Mouse (Mus musculus): ENCODE results near the gene Ttc7b. TPM values are rescaled to one million over a fixed set of nuclear protein-coding genes. Genes with fewer than 3 reads are reported as not detected.

The Ttc7b gene
- polyA plus RNA-seq, 1 experiment from 2014 or later = 2.2 TPM

GRCm38 (mm10) chr12:100386259-100386658 lies 134.4 kb downstream of the Ttc7b start:
- ATAC-seq (no peak), DNase-seq (no peak)
- H3K27me3 ChIP-seq (ENCODE audit: insufficient read depth, low read length) = no peaks in the 10 kb centered on the region
- no peaks in the 10 kb centered on the region for H3K9me3 ChIP-seq (ENCODE audit: low read length)
- peaks cover 9% of the 10 kb centered on the region; the same call in 1 of the 2 replicates for H3K36me3 ChIP-seq (replicated peaks; ENCODE audit: insufficient read depth, low read length)
- TF ChIP-seq EP300 (IDR thresholded peaks at IDR 0.05; ENCODE audit: low read depth) (no peak), CTCF (IDR thresholded peaks at IDR 0.05; ENCODE audit: low read depth) (no peak)
- no peaks in the 10 kb centered on the region for H3K4me1 ChIP-seq (ENCODE audit: insufficient read depth)
- no peak overlapping the region for H3K27ac ChIP-seq (ENCODE audit: low read depth)
- no peak overlapping the region for H3K4me3 ChIP-seq (ENCODE audit: low read depth, low read length)
- no peak overlapping the region for H3K4me2 ChIP-seq (ENCODE audit: low read depth, low read length)
- 67% methylated on average over 3 of the region's 3 CpGs for WGBS (ENCODE audit: insufficient replicate concordance)
- H3K9ac ChIP-seq (replicated peaks) = no peak overlapping the region

GRCm38 (mm10) chr12:100382526-100382925 lies 138.1 kb downstream of the Ttc7b start:
- no peaks in the 10 kb centered on the region for H3K4me1 ChIP-seq (ENCODE audit: insufficient read depth)
- no peak overlapping the region for H3K27ac ChIP-seq (ENCODE audit: low read depth)
- no peaks in the 10 kb centered on the region for H3K9me3 ChIP-seq (ENCODE audit: low read length)
- ATAC-seq = no peak
- H3K36me3 ChIP-seq (replicated peaks; ENCODE audit: insufficient read depth, low read length) = peaks cover 9% of the 10 kb centered on the region; the same call in 1 of the 2 replicates
- H3K4me2 ChIP-seq (ENCODE audit: low read depth, low read length) = no peak overlapping the region
- no peak for DNase-seq
- H3K4me3 ChIP-seq (ENCODE audit: low read depth, low read length) = no peak overlapping the region
- H3K9ac ChIP-seq (replicated peaks) = no peak overlapping the region
- TF ChIP-seq CTCF (IDR thresholded peaks at IDR 0.05; ENCODE audit: low read depth) (no peak), EP300 (IDR thresholded peaks at IDR 0.05; ENCODE audit: low read depth) (no peak)
- no peaks in the 10 kb centered on the region for H3K27me3 ChIP-seq (ENCODE audit: insufficient read depth, low read length)

- no peaks in the 10 kb centered on the region for H3K27me3 ChIP-seq (ENCODE audit: insufficient read depth, low read length)
- H3K9ac ChIP-seq (replicated peaks) = no peak overlapping the region
- H3K9me3 ChIP-seq (ENCODE audit: low read length) = no peaks in the 10 kb centered on the region
- H3K4me3 ChIP-seq (ENCODE audit: low read depth, low read length) = no peak overlapping the region
- no peak overlapping the region for H3K4me2 ChIP-seq (ENCODE audit: low read depth, low read length)
- no peak overlapping the region for H3K27ac ChIP-seq (ENCODE audit: low read depth)
- peaks cover 9% of the 10 kb centered on the region; the same call in 1 of the 2 replicates for H3K36me3 ChIP-seq (replicated peaks; ENCODE audit: insufficient read depth, low read length)
- H3K4me1 ChIP-seq (ENCODE audit: insufficient read depth) = no peaks in the 10 kb centered on the region
- ATAC-seq = no peak
- 78% methylated on average over 6 of the region's 6 CpGs for WGBS (ENCODE audit: insufficient replicate concordance)
- TF ChIP-seq EP300 (IDR thresholded peaks at IDR 0.05; ENCODE audit: low read depth) (no peak), CTCF (IDR thresholded peaks at IDR 0.05; ENCODE audit: low read depth) (no peak)
- no peak for DNase-seq
These were observed 138.7 kb downstream of the Ttc7b start for GRCm38 (mm10) chr12:100381941-100382340.

- DNase-seq (no peak), ATAC-seq (no peak)
- H3K27ac ChIP-seq (ENCODE audit: low read depth) = no peak overlapping the region
- TF ChIP-seq CTCF (IDR thresholded peaks at IDR 0.05; ENCODE audit: low read depth) = no peak
- no peak for TF ChIP-seq EP300 (IDR thresholded peaks at IDR 0.05; ENCODE audit: low read depth)
- no peaks in the 10 kb centered on the region for H3K9me3 ChIP-seq (ENCODE audit: low read length)
- no peaks in the 10 kb centered on the region for H3K4me1 ChIP-seq (ENCODE audit: insufficient read depth)
- no peak overlapping the region for H3K4me3 ChIP-seq (ENCODE audit: low read depth, low read length)
- H3K27me3 ChIP-seq (ENCODE audit: insufficient read depth, low read length) = no peaks in the 10 kb centered on the region
- WGBS (ENCODE audit: insufficient replicate concordance) = 72% methylated on average over 14 of the region's 14 CpGs
- peaks cover 9% of the 10 kb centered on the region; the same call in 1 of the 2 replicates for H3K36me3 ChIP-seq (replicated peaks; ENCODE audit: insufficient read depth, low read length)
- H3K9ac ChIP-seq (replicated peaks) = no peak overlapping the region
- no peak overlapping the region for H3K4me2 ChIP-seq (ENCODE audit: low read depth, low read length)
These were observed 139.8 kb downstream of the Ttc7b start for GRCm38 (mm10) chr12:100380697-100381291.

GRCm38 (mm10) chr12:100379833-100380232 lies 140.8 kb downstream of the Ttc7b start:
- Histone ChIP-seq H3K4me1 (ENCODE audit: insufficient read depth) (no peaks in the 10 kb centered on the region), H3K27ac (ENCODE audit: low read depth) (no peak overlapping the region), H3K4me2 (ENCODE audit: low read depth, low read length) (no peak overlapping the region), H3K27me3 (ENCODE audit: insufficient read depth, low read length) (no peaks in the 10 kb centered on the region), H3K36me3 (replicated peaks; ENCODE audit: insufficient read depth, low read length) (peaks cover 9% of the 10 kb centered on the region; the same call in 1 of the 2 replicates), H3K4me3 (ENCODE audit: low read depth, low read length) (no peak overlapping the region), H3K9me3 (ENCODE audit: low read length) (no peaks in the 10 kb centered on the region), H3K9ac (replicated peaks) (no peak overlapping the region)
- no peak for TF ChIP-seq CTCF (IDR thresholded peaks at IDR 0.05; ENCODE audit: low read depth)
- no peak for TF ChIP-seq EP300 (IDR thresholded peaks at IDR 0.05; ENCODE audit: low read depth)
- ATAC-seq = no peak
- DNase-seq = no peak
- 70% methylated on average over 1 of the region's 1 CpGs for WGBS (ENCODE audit: insufficient replicate concordance)

- Histone ChIP-seq H3K27ac (ENCODE audit: low read depth) (no peak overlapping the region), H3K36me3 (replicated peaks; ENCODE audit: insufficient read depth, low read length) (peaks cover 3% of the 10 kb centered on the region), H3K4me3 (ENCODE audit: low read depth, low read length) (no peak overlapping the region), H3K4me2 (ENCODE audit: low read depth, low read length) (no peak overlapping the region), H3K9ac (replicated peaks) (no peak overlapping the region), H3K4me1 (ENCODE audit: insufficient read depth) (no peaks in the 10 kb centered on the region), H3K9me3 (ENCODE audit: low read length) (no peaks in the 10 kb centered on the region), H3K27me3 (ENCODE audit: insufficient read depth, low read length) (no peaks in the 10 kb centered on the region)
- 69% methylated on average over 2 of the region's 2 CpGs for whole genome bisulfite sequencing (ENCODE audit: insufficient replicate concordance)
- ATAC-seq = no peak
- DNase-seq = no peak
- TF ChIP-seq CTCF (IDR thresholded peaks at IDR 0.05; ENCODE audit: low read depth) = no peak
- TF ChIP-seq EP300 (IDR thresholded peaks at IDR 0.05; ENCODE audit: low read depth) = no peak
These were observed 142.4 kb downstream of the Ttc7b start for GRCm38 (mm10) chr12:100378266-100378665.

All from liver, postnatal 0 days (tissue).